Mouse (Mus musculus): ENCODE results near the gene Suv39h1.

DNA sequence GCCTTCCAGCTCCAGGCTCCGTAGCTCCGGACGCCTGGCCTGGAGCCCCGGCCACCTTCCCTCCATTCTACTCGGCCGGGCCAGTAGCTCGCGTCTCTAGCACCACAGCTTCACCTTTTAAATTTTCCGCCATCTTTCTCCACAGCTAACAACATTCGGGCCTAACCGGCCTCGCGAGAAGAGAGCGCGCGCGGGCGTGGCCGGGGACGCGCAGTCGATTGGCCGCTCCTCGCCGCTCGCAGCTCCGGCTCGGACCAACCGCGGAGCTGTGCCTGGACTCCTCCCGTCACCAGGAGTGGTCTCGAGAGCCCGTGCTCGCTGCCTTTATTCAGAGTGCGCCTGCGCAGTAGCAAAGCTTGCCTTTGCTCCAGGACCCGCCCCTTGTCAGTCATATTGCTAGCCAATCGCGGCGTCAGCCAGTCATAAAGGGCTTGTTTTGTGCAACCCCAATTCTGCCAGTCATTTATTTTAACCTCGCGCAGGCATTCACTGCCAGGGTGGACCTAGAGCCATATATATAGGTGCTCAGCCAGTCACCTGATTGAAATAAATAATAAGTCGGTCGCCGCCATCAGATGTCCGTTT lies at the start of gene Suv39h1:
- TF ChIP-seq ZC3H11A (IDR thresholded peaks at IDR 0.05; ENCODE audit: borderline replicate concordance, low read depth, low read length) (no peak), CHD2 (IDR thresholded peaks at IDR 0.05; ENCODE audit: low read depth, low read length) (peak; percentile 92), MAFK (IDR thresholded peaks at IDR 0.05; ENCODE audit: insufficient read depth, low read depth, low read length) (no peak), ZNF384 (IDR thresholded peaks at IDR 0.05; ENCODE audit: low read depth, low read length) (no peak), HCFC1 (IDR thresholded peaks at IDR 0.05; ENCODE audit: borderline replicate concordance, insufficient read depth, low read length) (no peak)
